Mouse (Mus musculus) cerebellum, adult (tissue): ENCODE measurements around the gene Susd1.
"Not testable (repeated sequence)": the region's sequence is repeated elsewhere in the genome, so short reads cannot be mapped to it uniquely, and the experiment has no call there.

Experiments
- ATAC-seq: cut with Nextera tagmentation; 2 replicates; pipeline ENCODE4 v1.9.2; 2017; ENCODE audit warnings: mild to moderate bottlenecking, moderate library complexity, mixed read lengths; ENCODE audit not compliant: insufficient number of reproducible peaks, low FRiP score, low TSS enrichment

The Susd1 gene

GRCm38 (mm10) chr4:59294661-59295060 lies 143.8 kb downstream of the Susd1 start:
- ATAC-seq, result no peak

- ATAC-seq, result no peak
Observed at GRCm38 (mm10) chr4:59291914-59292718, 146.3 kb downstream of the Susd1 start.

GRCm38 (mm10) chr4:59290972-59291576 lies 147.4 kb downstream of the Susd1 start:
- no peak for ATAC-seq

- ATAC-seq, result no peak
Observed at GRCm38 (mm10) chr4:59287103-59287502, 151.3 kb downstream of the Susd1 start.

- ATAC-seq, result not testable (repeated sequence)
Observed at GRCm38 (mm10) chr4:59286351-59286750, 152.1 kb downstream of the Susd1 start.

GRCm38 (mm10) chr4:59282699-59283487 lies 155.5 kb downstream of the Susd1 start:
- ATAC-seq, result no peak

GRCm38 (mm10) chr4:59282137-59282536 lies 156.3 kb downstream of the Susd1 start:
- ATAC-seq, result no peak

GRCm38 (mm10) chr4:59280876-59281275 lies 157.6 kb downstream of the Susd1 start:
- ATAC-seq, result no peak

- no peak for ATAC-seq
Observed at GRCm38 (mm10) chr4:59279111-59279510, 159.3 kb downstream of the Susd1 start.

- no peak for ATAC-seq
Observed at GRCm38 (mm10) chr4:59278410-59278809, 160.0 kb downstream of the Susd1 start.

GRCm38 (mm10) chr4:59277958-59278357 lies 160.5 kb downstream of the Susd1 start:
- ATAC-seq, result no peak

GRCm38 (mm10) chr4:59275956-59276355 lies 162.5 kb downstream of the Susd1 start:
- no peak for ATAC-seq

- no peak for ATAC-seq
Observed at GRCm38 (mm10) chr4:59275494-59275893, 162.9 kb downstream of the Susd1 start.

GRCm38 (mm10) chr4:59274136-59274535 lies 164.3 kb downstream of the Susd1 start:
- no peak for ATAC-seq

GRCm38 (mm10) chr4:59273342-59273741 lies 165.1 kb downstream of the Susd1 start:
- ATAC-seq, result no peak

GRCm38 (mm10) chr4:59265631-59266030 lies 172.8 kb downstream of the Susd1 start:
- no peak for ATAC-seq

GRCm38 (mm10) chr4:59265182-59265581 lies 173.3 kb downstream of the Susd1 start:
- ATAC-seq, result no peak
